Mouse (Mus musculus) forebrain, embryonic 12.5 days (tissue): ENCODE measurements around the gene Kcnt2. TPM values are rescaled to one million over a fixed set of nuclear protein-coding genes. Genes with fewer than 3 reads are reported as not detected.

Source experiments
- ATAC-seq: fragments of 200-750 bp; cut with Nextera tagmentation; 2 replicates; pipeline ENCODE4 v1.8.0; 2017; ENCODE audit warnings: moderate TSS enrichment; ENCODE audit not compliant: low FRiP score
- H3K27ac ChIP-seq: fragments of 300-500 bp; sonication (generic); 2 replicates; pipeline ENCODE4 v1.5.1; 2016; ENCODE audit warnings: mild to moderate bottlenecking
- H3K27me3 ChIP-seq: fragments of 300-500 bp; sonication (generic); 2 replicates; pipeline ENCODE4 v1.6.1; 2016; ENCODE audit warnings: mild to moderate bottlenecking
- H3K36me3 ChIP-seq: fragments of 300-500 bp; sonication (generic); replicated peaks from 2 replicates; pipeline ENCODE4 v1.6.1; 2016; ENCODE audit warnings: mild to moderate bottlenecking
- H3K4me1 ChIP-seq: fragments of 300-500 bp; sonication (generic); 2 replicates; pipeline ENCODE4 v1.6.1; 2016
- H3K4me2 ChIP-seq: fragments of 300-500 bp; sonication (generic); 2 replicates; pipeline ENCODE4 v1.6.1; 2016; ENCODE audit warnings: mild to moderate bottlenecking, moderate library complexity
- H3K4me3 ChIP-seq: fragments of 300-500 bp; sonication (generic); replicated peaks from 2 replicates; pipeline ENCODE4 v1.5.1; 2016; ENCODE audit warnings: mild to moderate bottlenecking
- H3K9ac ChIP-seq: fragments of 300-500 bp; sonication (generic); 2 replicates; pipeline ENCODE4 v1.6.1; 2016; ENCODE audit warnings: mild to moderate bottlenecking
- H3K9me3 ChIP-seq: fragments of 300-500 bp; sonication (generic); 2 replicates; pipeline ENCODE4 v1.6.1; 2016
- WGBS: fragments of 180-500 bp; shearing (Covaris S2); methylation state at CpG from one replicate; pipeline ENCODE4 v1.1.7; 2016; 5-methylcytosine and 5-hydroxymethylcytosine counted together
- polyA plus RNA-seq: library from polyadenylated mRNA; unstranded; fragments of >200 nt; fragmentation: Nextera tagmentation; extraction: Ambion mirVana; gene quantifications from 2 replicates; pipeline ENCODE4 v1.2.1, GENCODE M21; 2016

Gene Kcnt2
- 1.4 and 1.9 TPM in 2 replicates for polyA plus RNA-seq

DNA sequence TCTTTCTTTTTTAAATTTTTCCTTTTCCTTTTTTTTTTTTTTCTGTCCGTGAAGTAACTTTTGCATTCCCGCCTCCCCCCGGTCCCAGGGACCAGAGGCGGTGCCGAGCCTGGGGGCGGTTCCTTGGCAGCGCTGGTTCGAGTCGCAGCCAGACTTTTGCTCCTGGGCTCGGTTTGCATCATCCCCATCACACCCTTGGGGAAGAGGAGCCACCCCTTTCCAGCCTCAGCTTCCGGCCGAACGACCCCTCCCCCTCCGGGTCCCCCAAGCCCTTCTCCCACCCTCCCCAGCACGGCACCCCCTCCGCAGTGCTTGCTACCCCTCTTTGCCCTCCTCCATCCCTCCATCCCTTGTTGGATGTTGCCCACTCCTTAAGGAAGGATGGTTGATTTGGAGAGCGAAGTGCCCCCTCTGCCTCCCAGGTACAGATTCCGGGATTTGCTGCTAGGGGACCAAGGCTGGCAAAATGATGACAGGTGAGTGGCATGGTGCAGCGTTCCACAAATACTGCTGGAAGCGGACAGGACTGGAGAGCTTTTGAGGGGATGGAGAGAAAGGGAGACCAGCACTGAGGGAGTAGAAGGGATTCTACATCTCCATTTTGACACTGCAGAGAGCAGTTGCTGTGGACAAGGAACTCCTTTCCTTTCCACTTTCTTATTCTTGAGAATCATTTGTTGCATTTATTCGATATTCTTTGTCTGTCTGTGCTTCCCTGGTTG, at the start of gene Kcnt2:
Kcnt2 (plus strand) TSS at position 283 of the 722 bp plus-strand sequence.
- Histone ChIP-seq H3K27me3 (no peaks in the 10 kb centered on the region), H3K9ac (peak within 1 kb of the TSS; percentile 67), H3K9me3 (no peaks in the 10 kb centered on the region), H3K27ac (no peak within 1 kb of the TSS), H3K4me3 (peak within 1 kb of the TSS; percentile 60), H3K4me2 (peak within 1 kb of the TSS; percentile 81), H3K36me3 (no peaks in the 10 kb centered on the region), H3K4me1 (no peaks in the 10 kb centered on the region)
- 2% methylated on average over 21 of the region's 21 CpGs for WGBS
- ATAC-seq, result peak; percentile 72

DNA sequence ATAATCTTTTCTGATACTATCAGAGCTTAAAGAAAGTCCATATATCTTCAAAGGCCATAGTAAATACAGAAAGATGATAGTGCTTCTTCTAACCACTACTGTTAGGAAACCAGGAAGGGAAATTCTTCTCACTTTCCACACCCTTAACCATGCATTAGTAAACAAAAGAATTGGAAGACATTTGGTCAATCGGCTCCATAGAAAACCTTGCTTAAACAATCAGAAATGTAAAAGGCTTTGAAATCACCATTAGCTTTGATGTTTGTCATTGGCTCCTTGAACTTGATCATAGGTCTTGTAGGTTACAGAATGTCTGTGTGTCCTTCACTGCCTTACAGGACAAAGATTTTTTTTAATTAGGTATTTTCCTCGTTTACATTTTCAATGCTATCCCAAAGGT, 40.6 kb upstream of the Kcnt2 start:
- Histone ChIP-seq H3K27me3 (no peaks in the 10 kb centered on the region), H3K4me3 (no peak overlapping the region), H3K9me3 (no peaks in the 10 kb centered on the region), H3K36me3 (no peaks in the 10 kb centered on the region), H3K9ac (no peak overlapping the region), H3K4me1 (no peaks in the 10 kb centered on the region), H3K27ac (no peak overlapping the region), H3K4me2 (no peak overlapping the region)
- WGBS, result 76% methylated on average over 2 of the region's 2 CpGs
- no peak for ATAC-seq

DNA sequence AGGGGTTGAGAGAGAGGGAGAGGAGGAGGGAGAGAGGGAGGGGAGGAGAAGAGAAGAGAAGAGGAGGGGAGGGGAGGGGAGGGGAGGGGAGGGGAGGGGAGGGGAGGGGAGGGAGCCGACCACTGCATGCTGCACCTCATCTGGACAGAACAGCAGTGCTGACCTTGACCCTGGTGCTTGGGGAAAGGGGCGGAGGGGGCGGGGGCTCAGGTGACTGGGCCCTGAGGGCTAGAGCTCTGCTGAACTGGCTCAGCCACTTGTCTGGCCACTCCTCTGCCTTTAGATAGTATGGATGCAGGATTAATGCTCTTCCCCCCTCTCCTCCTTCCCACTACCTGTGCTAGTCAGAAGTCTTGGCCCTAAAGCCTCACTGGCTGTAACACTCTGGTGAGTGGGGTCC, 20.7 kb upstream of the Kcnt2 start:
- Histone ChIP-seq H3K36me3 (no peaks in the 10 kb centered on the region), H3K4me2 (no peak overlapping the region), H3K27me3 (no peaks in the 10 kb centered on the region), H3K4me3 (no peak overlapping the region), H3K9ac (no peak overlapping the region), H3K4me1 (no peaks in the 10 kb centered on the region), H3K9me3 (no peaks in the 10 kb centered on the region), H3K27ac (no peak overlapping the region)
- ATAC-seq, result no peak
- 57% methylated on average over 3 of the region's 3 CpGs for WGBS

DNA sequence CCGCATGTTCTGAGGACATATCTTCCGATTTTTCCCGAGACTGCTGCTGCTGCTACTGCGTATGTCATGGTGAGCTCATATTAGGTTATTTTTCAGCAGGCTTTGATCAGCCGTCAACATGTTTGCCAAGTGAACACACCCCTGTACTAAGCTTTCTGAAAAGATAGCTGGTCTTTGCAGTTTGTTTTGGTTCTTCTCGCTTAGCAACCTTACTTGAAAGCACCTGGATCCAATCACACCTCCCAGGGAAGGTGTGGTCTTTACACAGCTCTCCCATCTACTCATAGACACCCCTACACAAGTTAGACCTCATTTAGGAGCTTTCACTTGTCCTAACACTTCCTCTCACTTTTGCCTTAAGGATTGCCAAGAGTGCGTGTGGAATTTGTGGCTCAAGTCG, 19.3 kb upstream of the Kcnt2 start:
- Histone ChIP-seq H3K4me1 (no peaks in the 10 kb centered on the region), H3K9me3 (no peaks in the 10 kb centered on the region), H3K27ac (no peak overlapping the region), H3K4me2 (no peak overlapping the region), H3K4me3 (no peak overlapping the region), H3K9ac (no peak overlapping the region), H3K36me3 (no peaks in the 10 kb centered on the region), H3K27me3 (no peaks in the 10 kb centered on the region)
- WGBS, result 87% methylated on average over 8 of the region's 8 CpGs
- no peak for ATAC-seq

DNA sequence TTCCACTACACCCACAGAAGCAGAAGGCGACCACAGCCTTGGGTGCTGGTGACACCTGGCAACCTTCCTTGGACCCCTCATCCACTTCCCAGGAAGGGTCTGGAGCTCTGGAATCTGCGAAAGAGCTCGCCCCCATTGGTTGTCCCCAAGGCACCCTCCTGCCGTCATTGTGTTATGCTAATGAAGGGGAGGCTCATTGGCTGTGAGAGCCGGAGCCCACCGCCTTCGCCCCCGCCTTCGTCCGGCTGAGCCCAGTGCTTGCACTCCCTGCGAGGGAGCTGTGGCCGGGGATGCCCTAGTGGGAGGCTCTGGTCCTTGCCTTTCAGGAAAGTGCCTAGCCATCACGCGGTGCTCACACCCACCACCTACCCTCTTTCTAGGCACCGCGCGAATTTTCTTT, 493 bp upstream of the Kcnt2 start:
- H3K4me3 ChIP-seq, result peak overlapping the region; percentile 60
- no peaks in the 10 kb centered on the region for H3K36me3 ChIP-seq
- peak overlapping the region; percentile 81 for H3K4me2 ChIP-seq
- H3K9me3 ChIP-seq, result no peaks in the 10 kb centered on the region
- peak overlapping the region; percentile 67 for H3K9ac ChIP-seq
- no peaks in the 10 kb centered on the region for H3K27me3 ChIP-seq
- H3K4me1 ChIP-seq, result no peaks in the 10 kb centered on the region
- no peak overlapping the region for H3K27ac ChIP-seq
- peak; percentile 100 for ATAC-seq
- WGBS, result under 1% methylated on average over 17 of the region's 17 CpGs

DNA sequence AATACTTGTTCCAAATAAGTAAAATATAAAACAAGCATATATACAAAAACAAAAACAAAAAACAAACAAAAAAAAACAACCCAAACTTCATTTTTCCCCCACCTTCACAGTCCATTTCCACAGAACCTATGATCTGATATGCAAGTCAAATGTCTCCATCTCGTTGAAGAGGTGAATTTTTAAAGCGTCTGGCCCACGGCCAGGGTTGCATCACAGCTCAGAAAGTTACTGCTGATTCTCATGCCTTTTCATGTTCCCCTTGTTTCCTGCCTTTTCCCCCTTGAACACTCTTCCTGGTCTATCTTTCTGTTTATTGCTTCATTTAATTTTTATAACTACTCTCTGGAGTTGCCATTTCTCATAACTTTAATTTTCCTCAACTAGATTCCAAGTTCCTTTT, 18.7 kb downstream of the Kcnt2 start:
- Histone ChIP-seq H3K9ac (no peak overlapping the region), H3K27me3 (no peaks in the 10 kb centered on the region), H3K9me3 (no peaks in the 10 kb centered on the region), H3K4me2 (no peak overlapping the region), H3K27ac (no peak overlapping the region), H3K4me1 (no peaks in the 10 kb centered on the region), H3K36me3 (no peaks in the 10 kb centered on the region), H3K4me3 (no peak overlapping the region)
- no peak for ATAC-seq
- WGBS, result 86% methylated on average over 3 of the region's 3 CpGs

DNA sequence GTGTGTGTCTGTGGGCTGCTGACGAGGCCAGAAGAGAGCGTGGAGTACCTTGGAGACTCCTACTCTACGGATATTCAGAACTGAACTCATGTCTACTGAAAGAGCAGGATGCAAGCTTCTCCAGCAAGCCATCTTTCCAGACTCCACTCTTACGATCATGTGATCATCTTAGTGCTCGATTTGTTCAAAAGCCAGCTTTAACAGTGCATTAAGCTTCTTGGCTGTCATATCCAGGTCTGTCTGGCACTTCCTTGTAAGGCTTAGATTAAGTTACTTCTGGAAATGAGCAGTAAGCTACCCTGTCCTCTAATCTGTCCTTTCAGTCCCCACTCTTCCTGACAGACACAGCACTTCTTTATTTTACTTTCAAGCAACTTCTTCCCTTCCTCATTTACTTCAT, 20.1 kb downstream of the Kcnt2 start:
- Histone ChIP-seq H3K27me3 (no peaks in the 10 kb centered on the region), H3K27ac (no peak overlapping the region), H3K4me2 (no peak overlapping the region), H3K9me3 (no peaks in the 10 kb centered on the region), H3K36me3 (no peaks in the 10 kb centered on the region), H3K9ac (no peak overlapping the region), H3K4me1 (no peaks in the 10 kb centered on the region), H3K4me3 (no peak overlapping the region)
- ATAC-seq, result no peak
- WGBS, result 76% methylated on average over 5 of the region's 5 CpGs

DNA sequence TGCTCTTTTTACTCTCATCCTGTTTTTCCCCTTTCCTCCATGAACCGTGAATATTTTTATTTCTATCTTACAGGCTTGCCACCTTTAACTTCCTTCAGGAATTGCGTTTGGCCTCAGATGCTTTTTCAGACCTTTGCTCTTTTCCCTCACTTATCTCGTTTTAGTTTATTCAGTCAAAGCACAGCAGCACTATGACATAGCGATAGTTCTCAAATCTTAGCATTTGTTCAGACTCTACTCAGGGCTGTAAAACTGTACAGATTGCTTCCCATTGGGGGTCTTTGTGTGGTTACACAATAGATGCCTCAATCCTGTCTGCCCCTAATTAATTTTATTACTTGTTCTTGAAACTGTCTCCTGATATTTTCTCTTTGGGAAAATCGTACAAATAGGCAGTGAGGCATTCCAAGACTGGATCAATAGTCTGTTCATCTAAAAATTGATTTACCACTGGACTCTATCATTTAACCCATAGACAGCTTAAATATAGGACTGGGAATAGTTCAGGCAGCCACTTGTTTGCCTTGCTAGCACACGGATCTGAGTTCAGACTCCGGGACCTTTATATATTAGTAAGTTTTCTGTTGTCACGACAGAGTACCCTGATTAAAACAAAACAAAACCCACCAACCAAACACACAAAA, 20.8 kb downstream of the Kcnt2 start:
- H3K36me3 ChIP-seq, result no peaks in the 10 kb centered on the region
- 47% methylated on average over 8 of the region's 8 CpGs for WGBS
- no peaks in the 10 kb centered on the region for H3K4me1 ChIP-seq
- no peaks in the 10 kb centered on the region for H3K27me3 ChIP-seq
- H3K9me3 ChIP-seq, result no peaks in the 10 kb centered on the region
- H3K27ac ChIP-seq, result no peak overlapping the region
- H3K4me2 ChIP-seq, result no peak overlapping the region
- ATAC-seq, result no peak
- H3K4me3 ChIP-seq, result no peak overlapping the region
- H3K9ac ChIP-seq, result no peak overlapping the region

DNA sequence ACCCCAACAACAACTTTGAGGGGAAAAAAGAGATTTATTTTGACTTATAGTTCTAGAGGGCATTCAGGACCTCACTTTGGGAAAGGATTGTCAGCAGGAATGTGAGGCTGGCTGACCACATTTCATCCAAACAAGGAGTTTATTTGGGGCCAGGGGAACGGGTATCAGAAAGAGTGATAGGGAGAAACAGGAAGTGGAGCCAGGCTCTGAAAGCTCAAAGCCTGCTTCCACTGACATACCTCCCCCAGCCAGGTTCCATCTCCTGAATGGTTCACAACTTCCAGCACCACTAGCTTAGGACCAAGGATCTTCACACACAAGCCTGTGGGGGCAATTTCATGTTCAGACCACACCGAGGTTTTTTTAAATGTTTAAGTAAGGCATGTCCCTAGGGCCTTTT, 21.3 kb downstream of the Kcnt2 start:
- no peaks in the 10 kb centered on the region for H3K4me1 ChIP-seq
- H3K9me3 ChIP-seq, result no peaks in the 10 kb centered on the region
- H3K36me3 ChIP-seq, result no peaks in the 10 kb centered on the region
- WGBS, result 53% methylated on average over 2 of the region's 2 CpGs
- no peaks in the 10 kb centered on the region for H3K27me3 ChIP-seq
- no peak overlapping the region for H3K4me2 ChIP-seq
- ATAC-seq, result no peak
- H3K27ac ChIP-seq, result no peak overlapping the region
- H3K4me3 ChIP-seq, result no peak overlapping the region
- no peak overlapping the region for H3K9ac ChIP-seq

DNA sequence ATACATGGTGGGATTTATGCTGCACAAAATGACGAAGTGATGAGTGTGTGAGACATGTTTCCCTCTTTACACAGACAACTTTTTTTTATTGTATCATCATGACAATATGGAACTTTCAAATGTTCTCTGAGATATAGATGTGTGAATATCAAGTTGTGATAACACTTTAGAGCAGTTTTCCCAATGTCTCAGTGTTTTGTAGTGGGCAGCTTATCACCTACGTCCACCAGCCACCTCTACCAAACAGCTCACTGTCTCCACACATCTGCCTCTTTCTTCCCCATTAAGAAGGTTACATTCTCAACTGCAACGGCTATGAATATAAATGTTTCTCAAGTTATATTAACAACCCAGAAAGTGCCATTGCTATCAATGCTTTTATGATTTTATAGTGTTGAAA, 27.7 kb downstream of the Kcnt2 start:
- H3K4me3 ChIP-seq, result no peak overlapping the region
- no peak for ATAC-seq
- no peak overlapping the region for H3K4me2 ChIP-seq
- H3K36me3 ChIP-seq, result no peaks in the 10 kb centered on the region
- no peak overlapping the region for H3K27ac ChIP-seq
- H3K4me1 ChIP-seq, result no peaks in the 10 kb centered on the region
- 93% methylated on average over 3 of the region's 3 CpGs for WGBS
- H3K9ac ChIP-seq, result no peak overlapping the region
- H3K9me3 ChIP-seq, result no peaks in the 10 kb centered on the region
- no peaks in the 10 kb centered on the region for H3K27me3 ChIP-seq

DNA sequence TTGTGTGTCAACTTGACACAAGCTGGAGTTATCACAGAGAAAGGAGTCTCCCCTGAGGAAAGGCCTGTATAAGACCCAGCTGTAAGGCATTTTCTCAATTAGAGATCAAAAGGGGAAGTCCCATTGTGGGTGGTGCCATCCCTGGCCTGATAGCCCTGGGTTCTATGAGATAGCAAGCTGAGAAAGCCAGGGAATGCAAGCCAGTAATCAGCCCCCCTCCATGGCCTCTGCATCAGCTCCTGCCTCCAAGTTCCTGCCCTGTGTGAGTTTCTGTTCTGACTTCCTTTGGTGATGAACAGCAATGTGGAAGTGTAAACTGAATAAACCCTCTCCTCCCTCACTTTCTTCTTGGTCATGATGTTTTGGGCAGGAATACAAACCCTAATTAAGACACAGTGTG, 29.9 kb downstream of the Kcnt2 start:
- Histone ChIP-seq H3K9me3 (no peaks in the 10 kb centered on the region), H3K4me1 (no peaks in the 10 kb centered on the region), H3K4me2 (no peak overlapping the region), H3K27me3 (no peaks in the 10 kb centered on the region), H3K4me3 (no peak overlapping the region), H3K36me3 (no peaks in the 10 kb centered on the region), H3K9ac (no peak overlapping the region), H3K27ac (no peak overlapping the region)
- no peak for ATAC-seq

DNA sequence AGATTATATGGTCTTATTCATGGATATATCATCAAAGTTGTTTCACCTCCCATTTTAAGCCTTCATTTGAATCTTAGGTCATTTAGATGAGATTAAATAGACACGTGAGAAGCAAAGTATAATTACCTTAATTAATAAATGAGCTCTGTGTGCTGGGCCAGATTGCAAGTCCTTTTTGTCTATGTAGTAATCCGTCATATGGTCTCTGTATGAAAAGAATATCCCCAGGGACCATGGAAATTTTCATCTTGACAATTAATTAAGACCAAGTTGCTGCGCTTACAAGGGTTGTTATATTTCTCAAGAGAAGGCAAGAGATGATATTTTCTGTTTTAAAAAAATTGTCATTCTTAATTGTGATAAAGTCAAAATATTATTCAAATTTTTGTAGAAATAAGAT, 47.2 kb downstream of the Kcnt2 start:
- Histone ChIP-seq H3K4me3 (no peak overlapping the region), H3K4me1 (no peaks in the 10 kb centered on the region), H3K9me3 (no peaks in the 10 kb centered on the region), H3K27me3 (no peaks in the 10 kb centered on the region), H3K36me3 (no peaks in the 10 kb centered on the region), H3K4me2 (no peak overlapping the region), H3K9ac (no peak overlapping the region), H3K27ac (no peak overlapping the region)
- 55% methylated on average over 3 of the region's 3 CpGs for WGBS
- no peak for ATAC-seq

DNA sequence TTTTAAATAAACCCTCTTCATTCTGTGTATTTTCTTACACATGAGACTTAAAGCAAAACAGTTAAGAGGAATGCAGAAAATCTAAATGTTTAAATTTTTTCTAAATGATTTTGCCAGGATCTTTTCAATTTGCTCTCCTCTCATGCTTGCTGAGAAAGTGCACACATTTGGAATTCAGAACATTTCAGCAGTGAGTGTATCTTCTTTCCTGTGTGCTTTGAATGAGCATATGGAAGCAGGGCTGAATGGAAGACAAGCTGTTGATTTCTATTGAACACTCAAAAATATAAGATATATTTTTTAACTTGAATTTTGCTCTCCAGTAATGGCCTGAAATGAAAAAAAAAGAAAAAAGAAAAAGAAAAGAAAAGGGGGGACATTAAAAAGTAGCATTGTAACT, 49.5 kb downstream of the Kcnt2 start:
- H3K9ac ChIP-seq, result no peak overlapping the region
- ATAC-seq, result no peak
- no peaks in the 10 kb centered on the region for H3K27me3 ChIP-seq
- no peak overlapping the region for H3K4me3 ChIP-seq
- no peak overlapping the region for H3K4me2 ChIP-seq
- no peak overlapping the region for H3K27ac ChIP-seq
- no peaks in the 10 kb centered on the region for H3K36me3 ChIP-seq
- no peaks in the 10 kb centered on the region for H3K4me1 ChIP-seq
- H3K9me3 ChIP-seq, result no peaks in the 10 kb centered on the region
